Mouse (Mus musculus): ENCODE results near the gene AC109138.7. TPM values are rescaled to one million over a fixed set of nuclear protein-coding genes. Genes with fewer than 3 reads are reported as not detected.
A peak's percentile ranks its signal among the peaks of the same experiment; 100 is the strongest.
"Not testable (repeated sequence)": the region's sequence is repeated elsewhere in the genome, so short reads cannot be mapped to it uniquely, and the experiment has no call there.

AC109138.7 gene
- polyA plus RNA-seq, 1 experiment from 2014 or later, result not detected

- Histone ChIP-seq H3K27me3 (replicated peaks; ENCODE audit: control insufficient read depth, insufficient read depth, low read length) (no peaks in the 10 kb centered on the region), H3K4me3 (ENCODE audit: low read length) (peak within 1 kb of the TSS; percentile 62), H3K27ac (ENCODE audit: low read length) (peak within 1 kb of the TSS; percentile 85), H3K4me2 (ENCODE audit: low read depth, low read length) (peak within 1 kb of the TSS; percentile 80), H3K9me3 (ENCODE audit: control insufficient read depth, low read length) (no peaks in the 10 kb centered on the region), H3K36me3 (ENCODE audit: control insufficient read depth, insufficient read depth, low read length) (no peaks in the 10 kb centered on the region), H3K9ac (ENCODE audit: low read depth, low read length) (peak within 1 kb of the TSS; percentile 72), H3K4me1 (ENCODE audit: control insufficient read depth, insufficient read depth, low read length) (peaks cover 32% of the 10 kb centered on the region)
- 12% methylated on average over 26 of the region's 26 CpGs for WGBS
- ATAC-seq, result peak; percentile 91
These were observed 17.4 kb downstream of the AC109138.7 start, which contains the start of gene Pold4 for GRCm38 (mm10) chr19:4231253-4232185. Gene Pold4 (plus strand): TSS chr19:4231899.

DNA sequence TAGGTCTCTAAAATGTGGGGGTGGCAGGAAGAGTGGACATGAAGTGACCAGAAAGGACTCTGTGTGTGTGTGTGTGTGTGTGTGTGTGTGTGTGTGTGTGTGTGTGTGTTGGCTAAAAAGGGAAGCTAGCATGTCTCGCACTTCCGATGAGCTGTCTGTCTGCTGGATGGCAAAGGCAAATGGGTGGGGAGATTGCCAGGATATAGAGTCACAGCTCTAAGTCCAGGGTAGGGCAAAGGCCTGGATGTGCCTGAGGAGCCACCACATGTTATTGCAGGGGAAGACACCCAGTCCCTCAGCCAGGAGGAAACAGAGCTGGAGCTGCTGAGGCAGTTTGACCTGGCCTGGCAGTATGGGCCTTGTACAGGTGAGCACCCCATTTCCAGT lies 18.0 kb downstream of the AC109138.7 start:
- peak; percentile 26 for ATAC-seq
- H3K27ac ChIP-seq (ENCODE audit: low read length), result peak overlapping the region; percentile 84
- peaks cover 32% of the 10 kb centered on the region for H3K4me1 ChIP-seq (ENCODE audit: control insufficient read depth, insufficient read depth, low read length)
- no peaks in the 10 kb centered on the region for H3K36me3 ChIP-seq (ENCODE audit: control insufficient read depth, insufficient read depth, low read length)
- peak overlapping the region; percentile 62 for H3K4me3 ChIP-seq (ENCODE audit: low read length)
- no peaks in the 10 kb centered on the region for H3K9me3 ChIP-seq (ENCODE audit: control insufficient read depth, low read length)
- peak overlapping the region; percentile 72 for H3K9ac ChIP-seq (ENCODE audit: low read depth, low read length)
- 16% methylated on average over 2 of the region's 2 CpGs for WGBS
- H3K4me2 ChIP-seq (ENCODE audit: low read depth, low read length), result peak overlapping the region; percentile 80
- H3K27me3 ChIP-seq (replicated peaks; ENCODE audit: control insufficient read depth, insufficient read depth, low read length), result no peaks in the 10 kb centered on the region

DNA sequence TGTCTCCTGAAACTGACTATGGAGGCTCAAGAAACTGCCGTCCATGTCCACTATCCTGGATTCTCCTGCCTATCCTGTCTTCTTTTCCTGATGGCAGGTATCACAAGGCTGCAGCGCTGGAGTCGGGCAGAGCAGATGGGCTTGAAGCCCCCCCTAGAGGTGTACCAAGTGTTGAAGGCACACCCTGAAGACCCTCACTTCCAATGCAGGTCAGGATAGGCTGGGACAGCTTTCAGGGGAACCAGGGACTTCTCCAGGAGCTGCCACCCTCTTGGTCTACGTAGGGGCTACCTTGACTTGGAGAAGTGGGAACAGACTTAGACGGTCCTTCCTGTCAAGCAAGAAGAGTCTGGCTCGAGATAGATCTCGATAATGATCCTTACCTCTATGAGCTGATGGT lies 18.5 kb downstream of the AC109138.7 start:
- WGBS, result 81% methylated on average over 7 of the region's 7 CpGs
- peak overlapping the region; percentile 80 for H3K4me2 ChIP-seq (ENCODE audit: low read depth, low read length)
- peak overlapping the region; percentile 62; the same call in 1 of the 2 replicates for H3K4me3 ChIP-seq (ENCODE audit: low read length)
- H3K9ac ChIP-seq (ENCODE audit: low read depth, low read length), result peak overlapping the region; percentile 72; the same call in 1 of the 2 replicates
- H3K27me3 ChIP-seq (replicated peaks; ENCODE audit: control insufficient read depth, insufficient read depth, low read length), result no peaks in the 10 kb centered on the region
- H3K9me3 ChIP-seq (ENCODE audit: control insufficient read depth, low read length), result 0 out of 2 replicates have a peak, but pooled peaks cover 2% of the 10 kb centered on the region
- no peak for ATAC-seq
- no peaks in the 10 kb centered on the region for H3K36me3 ChIP-seq (ENCODE audit: control insufficient read depth, insufficient read depth, low read length)
- peaks cover 29% of the 10 kb centered on the region for H3K4me1 ChIP-seq (ENCODE audit: control insufficient read depth, insufficient read depth, low read length)
- peak overlapping the region; percentile 84; the same call in 1 of the 2 replicates for H3K27ac ChIP-seq (ENCODE audit: low read length)

DNA sequence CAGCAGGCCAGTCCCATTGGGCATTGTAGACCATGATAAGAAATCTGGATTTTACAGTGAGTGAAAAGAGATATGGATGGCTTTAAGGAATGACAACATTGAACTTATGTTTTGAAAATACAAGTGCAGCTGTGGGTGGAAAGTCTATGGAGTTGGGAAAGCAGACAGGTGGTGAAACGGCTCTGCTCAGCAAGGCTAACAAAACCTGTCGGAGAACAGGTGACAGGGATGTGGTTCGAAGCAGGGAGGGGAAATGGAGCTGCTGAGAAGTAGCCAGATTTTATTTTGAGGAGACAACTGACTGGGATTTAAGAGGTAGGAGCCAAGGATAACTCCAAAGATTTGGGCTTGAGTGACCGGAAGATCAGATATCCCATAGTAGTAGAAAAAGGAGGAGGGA lies 20.4 kb downstream of the AC109138.7 start:
- no peak for ATAC-seq
- H3K4me3 ChIP-seq (ENCODE audit: low read length), result no peak overlapping the region
- no peak overlapping the region for H3K9ac ChIP-seq (ENCODE audit: low read depth, low read length)
- 0 out of 2 replicates have a peak, but pooled peaks cover 2% of the 10 kb centered on the region for H3K9me3 ChIP-seq (ENCODE audit: control insufficient read depth, low read length)
- 71% methylated on average over 4 of the region's 4 CpGs for WGBS
- no peak overlapping the region for H3K4me2 ChIP-seq (ENCODE audit: low read depth, low read length)
- no peaks in the 10 kb centered on the region for H3K27me3 ChIP-seq (replicated peaks; ENCODE audit: control insufficient read depth, insufficient read depth, low read length)
- peaks cover 19% of the 10 kb centered on the region for H3K4me1 ChIP-seq (ENCODE audit: control insufficient read depth, insufficient read depth, low read length)
- no peaks in the 10 kb centered on the region for H3K36me3 ChIP-seq (ENCODE audit: control insufficient read depth, insufficient read depth, low read length)
- no peak overlapping the region for H3K27ac ChIP-seq (ENCODE audit: low read length)

DNA sequence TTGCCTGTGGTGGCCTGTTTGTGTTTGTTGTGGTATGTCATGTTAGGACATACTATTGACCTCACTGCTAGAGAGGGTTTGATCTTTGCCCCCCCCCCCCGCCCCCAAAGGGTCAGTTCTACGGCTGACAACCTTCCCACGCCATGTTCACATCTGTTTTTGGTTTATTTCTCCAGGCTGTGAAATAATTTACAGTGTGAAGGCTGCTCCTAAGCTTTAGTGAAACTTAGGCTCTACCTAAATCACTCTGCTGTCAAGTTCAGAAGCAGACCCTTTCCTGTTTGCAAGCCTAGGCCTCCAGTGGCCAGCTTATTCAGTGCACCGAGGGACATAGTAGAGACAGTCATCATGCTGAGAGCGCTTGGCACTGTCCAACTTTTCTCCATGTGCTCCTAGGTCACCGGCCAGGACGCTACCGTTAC lies 26.1 kb downstream of the AC109138.7 start:
- H3K36me3 ChIP-seq (ENCODE audit: control insufficient read depth, insufficient read depth, low read length), result no peaks in the 10 kb centered on the region
- H3K9ac ChIP-seq (ENCODE audit: low read depth, low read length), result no peak overlapping the region
- 57% methylated on average over 8 of the region's 8 CpGs for WGBS
- no peak overlapping the region for H3K4me3 ChIP-seq (ENCODE audit: low read length)
- no peaks in the 10 kb centered on the region for H3K27me3 ChIP-seq (replicated peaks; ENCODE audit: control insufficient read depth, insufficient read depth, low read length)
- H3K4me2 ChIP-seq (ENCODE audit: low read depth, low read length), result no peak overlapping the region
- H3K27ac ChIP-seq (ENCODE audit: low read length), result no peak overlapping the region
- no peaks in the 10 kb centered on the region for H3K4me1 ChIP-seq (ENCODE audit: control insufficient read depth, insufficient read depth, low read length)
- H3K9me3 ChIP-seq (ENCODE audit: control insufficient read depth, low read length), result 0 out of 2 replicates have a peak, but pooled peaks cover 2% of the 10 kb centered on the region
- no peak for ATAC-seq

- ATAC-seq, result no peak
These were observed 28.3 kb downstream of the AC109138.7 start for GRCm38 (mm10) chr19:4242416-4242815.

GRCm38 (mm10) chr19:4244775-4245174 lies 30.6 kb downstream of the AC109138.7 start:
- Histone ChIP-seq H3K27ac (ENCODE audit: low read length) (no peak overlapping the region), H3K4me1 (ENCODE audit: control insufficient read depth, insufficient read depth, low read length) (no peaks in the 10 kb centered on the region), H3K4me3 (ENCODE audit: low read length) (no peak overlapping the region), H3K27me3 (replicated peaks; ENCODE audit: control insufficient read depth, insufficient read depth, low read length) (no peaks in the 10 kb centered on the region), H3K9ac (ENCODE audit: low read depth, low read length) (no peak overlapping the region), H3K4me2 (ENCODE audit: low read depth, low read length) (no peak overlapping the region), H3K9me3 (ENCODE audit: control insufficient read depth, low read length) (no peaks in the 10 kb centered on the region), H3K36me3 (ENCODE audit: control insufficient read depth, insufficient read depth, low read length) (no peaks in the 10 kb centered on the region)
- ATAC-seq, result no peak
- WGBS, result 80% methylated on average over 6 of the region's 6 CpGs

More at GRCm38 (mm10) chr19:4242416-4242815, 28.3 kb downstream of the AC109138.7 start:
- 56% methylated on average over 3 of the region's 3 CpGs for WGBS
- Histone ChIP-seq H3K4me3 (ENCODE audit: low read length) (no peak overlapping the region), H3K36me3 (ENCODE audit: control insufficient read depth, insufficient read depth, low read length) (no peaks in the 10 kb centered on the region), H3K9ac (ENCODE audit: low read depth, low read length) (no peak overlapping the region), H3K9me3 (ENCODE audit: control insufficient read depth, low read length) (0 out of 2 replicates have a peak, but pooled peaks cover 1% of the 10 kb centered on the region), H3K27me3 (replicated peaks; ENCODE audit: control insufficient read depth, insufficient read depth, low read length) (no peaks in the 10 kb centered on the region), H3K4me1 (ENCODE audit: control insufficient read depth, insufficient read depth, low read length) (no peaks in the 10 kb centered on the region), H3K27ac (ENCODE audit: low read length) (no peak overlapping the region), H3K4me2 (ENCODE audit: low read depth, low read length) (no peak overlapping the region)

- Histone ChIP-seq H3K4me2 (ENCODE audit: low read depth, low read length) (no peak overlapping the region), H3K36me3 (ENCODE audit: control insufficient read depth, insufficient read depth, low read length) (no peaks in the 10 kb centered on the region), H3K9me3 (ENCODE audit: control insufficient read depth, low read length) (no peaks in the 10 kb centered on the region), H3K4me3 (ENCODE audit: low read length) (no peak overlapping the region), H3K4me1 (ENCODE audit: control insufficient read depth, insufficient read depth, low read length) (no peaks in the 10 kb centered on the region), H3K27ac (ENCODE audit: low read length) (no peak overlapping the region), H3K27me3 (replicated peaks; ENCODE audit: control insufficient read depth, insufficient read depth, low read length) (no peaks in the 10 kb centered on the region), H3K9ac (ENCODE audit: low read depth, low read length) (no peak overlapping the region)
- no peak for ATAC-seq
- WGBS, result 60% methylated on average over 1 of the region's 1 CpGs
These were observed 32.9 kb downstream of the AC109138.7 start for GRCm38 (mm10) chr19:4247010-4247409.

DNA sequence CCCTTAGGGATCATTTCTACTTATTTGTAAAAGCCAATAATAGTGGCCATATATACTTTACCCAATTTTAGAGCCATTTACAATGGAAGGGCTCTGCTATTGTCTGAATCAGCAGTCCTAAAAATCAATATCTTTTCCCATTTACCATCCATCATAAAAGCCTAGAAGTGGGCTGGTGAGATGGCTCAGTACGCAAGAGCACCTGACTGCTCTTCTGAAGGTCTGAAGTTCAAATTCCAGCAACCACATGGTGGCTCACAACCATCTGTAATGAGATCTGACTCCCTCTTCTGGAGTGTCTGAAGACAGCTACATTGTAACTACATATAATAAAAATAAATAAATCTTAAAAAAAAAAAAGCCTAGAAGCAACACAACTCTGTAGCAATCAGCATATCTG lies 34.5 kb downstream of the AC109138.7 start:
- WGBS, result 49% methylated on average over 1 of the region's 1 CpGs
- not testable (repeated sequence) for H3K9ac ChIP-seq (ENCODE audit: low read depth, low read length); H3K27me3 ChIP-seq (replicated peaks; ENCODE audit: control insufficient read depth, insufficient read depth, low read length); H3K4me2 ChIP-seq (ENCODE audit: low read depth, low read length); H3K4me3 ChIP-seq (ENCODE audit: low read length); H3K4me1 ChIP-seq (ENCODE audit: control insufficient read depth, insufficient read depth, low read length); H3K27ac ChIP-seq (ENCODE audit: low read length); H3K36me3 ChIP-seq (ENCODE audit: control insufficient read depth, insufficient read depth, low read length); H3K9me3 ChIP-seq (ENCODE audit: control insufficient read depth, low read length)
- peak; percentile 80 for ATAC-seq
